Mouse (Mus musculus) liver, embryonic 12.5 days (tissue): ENCODE measurements around the gene Cpeb2. TPM values are rescaled to one million over a fixed set of nuclear protein-coding genes. Genes with fewer than 3 reads are reported as not detected.

Experiments used
- ATAC-seq: fragments of 200-750 bp; cut with Nextera tagmentation; 2 replicates; pipeline ENCODE4 v1.8.0; 2017; ENCODE audit warnings: moderate number of reproducible peaks, mild to moderate bottlenecking, moderate library complexity
- H3K27ac ChIP-seq: fragments of 300-500 bp; sonication (generic); 2 replicates; pipeline ENCODE4 v1.5.1; 2016; ENCODE audit warnings: mild to moderate bottlenecking
- H3K27me3 ChIP-seq: fragments of 300-500 bp; sonication (generic); replicated peaks from 2 replicates; pipeline ENCODE4 v1.6.1; 2016; ENCODE audit warnings: mild to moderate bottlenecking, moderate library complexity
- H3K36me3 ChIP-seq: fragments of 300-500 bp; sonication (generic); 2 replicates; pipeline ENCODE4 v1.6.1; 2016; ENCODE audit warnings: mild to moderate bottlenecking, moderate library complexity
- H3K4me1 ChIP-seq: fragments of 300-500 bp; sonication (generic); 2 replicates; pipeline ENCODE4 v1.6.1; 2016
- H3K4me2 ChIP-seq: fragments of 300-500 bp; sonication (generic); 2 replicates; pipeline ENCODE4 v1.6.1; 2016; ENCODE audit warnings: mild to moderate bottlenecking, moderate library complexity
- H3K4me3 ChIP-seq: fragments of 300-500 bp; sonication (generic); 2 replicates; pipeline ENCODE4 v1.5.1; 2016; ENCODE audit warnings: mild to moderate bottlenecking, moderate library complexity
- H3K9ac ChIP-seq: fragments of 300-500 bp; sonication (generic); 2 replicates; pipeline ENCODE4 v1.6.1; 2016; ENCODE audit warnings: mild to moderate bottlenecking, moderate library complexity
- H3K9me3 ChIP-seq: fragments of 300-500 bp; sonication (generic); replicated peaks from 2 replicates; pipeline ENCODE4 v1.6.1; 2016; ENCODE audit warnings: mild to moderate bottlenecking, moderate library complexity
- WGBS: fragments of 180-500 bp; shearing (Covaris S2); methylation state at CpG from one replicate; pipeline ENCODE4 v1.1.7; 2016; ENCODE audit not compliant: insufficient replicate concordance; 5-methylcytosine and 5-hydroxymethylcytosine counted together
- polyA plus RNA-seq: library from polyadenylated mRNA; unstranded; fragments of >200 nt; fragmentation: Nextera tagmentation; extraction: Ambion mirVana; gene quantifications from 2 replicates; pipeline ENCODE4 v1.2.1, GENCODE M21; 2016

Cpeb2 gene
- polyA plus RNA-seq, 1 experiment from 2014 or later = 0.91 TPM

GRCm38 (mm10) chr5:43227607-43228006 lies 5.4 kb upstream of the Cpeb2 start:
- Histone ChIP-seq H3K4me3 (no peak overlapping the region), H3K36me3 (no peaks in the 10 kb centered on the region), H3K9me3 (no peaks in the 10 kb centered on the region), H3K27ac (no peak overlapping the region), H3K4me2 (no peak overlapping the region), H3K27me3 (peaks cover 25% of the 10 kb centered on the region; the same call in 1 of the 2 replicates), H3K4me1 (peaks cover 8% of the 10 kb centered on the region; the same call in 1 of the 2 replicates), H3K9ac (no peak overlapping the region)
- ATAC-seq = no peak
- WGBS = 25% methylated on average over 5 of the region's 5 CpGs

DNA sequence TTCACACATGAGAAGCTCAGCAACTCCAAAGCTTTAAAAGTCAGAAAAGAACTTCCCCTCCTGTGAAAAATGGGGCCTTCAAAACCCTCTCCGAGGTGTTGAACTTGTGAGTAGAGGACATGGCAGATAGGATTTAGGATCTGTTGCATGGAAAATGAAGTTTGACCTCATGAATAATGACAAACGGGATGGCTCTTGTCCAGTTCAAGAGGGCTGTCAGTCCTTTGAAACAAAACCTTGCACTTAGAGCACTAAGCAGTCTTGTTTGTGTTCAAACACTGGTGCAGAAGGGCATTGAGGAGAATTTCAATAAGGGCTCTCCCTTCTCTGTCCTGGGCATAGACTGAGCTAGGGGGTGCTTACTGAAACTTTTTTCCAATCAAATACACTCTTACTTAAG lies 1.9 kb upstream of the Cpeb2 start:
- Histone ChIP-seq H3K27ac (no peak overlapping the region), H3K4me1 (peaks cover 22% of the 10 kb centered on the region), H3K9ac (no peak overlapping the region), H3K4me3 (no peak overlapping the region), H3K4me2 (no peak overlapping the region), H3K36me3 (no peaks in the 10 kb centered on the region), H3K27me3 (peaks cover 55% of the 10 kb centered on the region), H3K9me3 (no peaks in the 10 kb centered on the region)
- no peak for ATAC-seq
- 62% methylated on average over 2 of the region's 2 CpGs for WGBS

- Histone ChIP-seq H3K4me2 (peak overlapping the region; percentile 95), H3K9me3 (no peaks in the 10 kb centered on the region), H3K27me3 (peaks cover 56% of the 10 kb centered on the region), H3K27ac (0 out of 2 replicates have a peak overlapping the region, but pooled peaks have one; percentile 96), H3K9ac (peak overlapping the region; percentile 88), H3K36me3 (no peaks in the 10 kb centered on the region), H3K4me1 (peaks cover 23% of the 10 kb centered on the region), H3K4me3 (peak overlapping the region; percentile 79)
- WGBS = 3% methylated on average over 6 of the region's 6 CpGs
- ATAC-seq = no peak
Observed at GRCm38 (mm10) chr5:43232149-43232479, 856 bp upstream of the Cpeb2 start.

- Histone ChIP-seq H3K27me3 (peaks cover 56% of the 10 kb centered on the region), H3K4me1 (peaks cover 23% of the 10 kb centered on the region), H3K4me3 (peak overlapping the region; percentile 79), H3K9ac (peak overlapping the region; percentile 88), H3K36me3 (no peaks in the 10 kb centered on the region), H3K4me2 (peak overlapping the region; percentile 95), H3K9me3 (no peaks in the 10 kb centered on the region), H3K27ac (peak overlapping the region; percentile 96)
- WGBS = under 1% methylated on average over 77 of the region's 101 CpGs
- peak; percentile 69 for ATAC-seq
Observed at GRCm38 (mm10) chr5:43233316-43234181, 579 bp downstream of the Cpeb2 start.

DNA sequence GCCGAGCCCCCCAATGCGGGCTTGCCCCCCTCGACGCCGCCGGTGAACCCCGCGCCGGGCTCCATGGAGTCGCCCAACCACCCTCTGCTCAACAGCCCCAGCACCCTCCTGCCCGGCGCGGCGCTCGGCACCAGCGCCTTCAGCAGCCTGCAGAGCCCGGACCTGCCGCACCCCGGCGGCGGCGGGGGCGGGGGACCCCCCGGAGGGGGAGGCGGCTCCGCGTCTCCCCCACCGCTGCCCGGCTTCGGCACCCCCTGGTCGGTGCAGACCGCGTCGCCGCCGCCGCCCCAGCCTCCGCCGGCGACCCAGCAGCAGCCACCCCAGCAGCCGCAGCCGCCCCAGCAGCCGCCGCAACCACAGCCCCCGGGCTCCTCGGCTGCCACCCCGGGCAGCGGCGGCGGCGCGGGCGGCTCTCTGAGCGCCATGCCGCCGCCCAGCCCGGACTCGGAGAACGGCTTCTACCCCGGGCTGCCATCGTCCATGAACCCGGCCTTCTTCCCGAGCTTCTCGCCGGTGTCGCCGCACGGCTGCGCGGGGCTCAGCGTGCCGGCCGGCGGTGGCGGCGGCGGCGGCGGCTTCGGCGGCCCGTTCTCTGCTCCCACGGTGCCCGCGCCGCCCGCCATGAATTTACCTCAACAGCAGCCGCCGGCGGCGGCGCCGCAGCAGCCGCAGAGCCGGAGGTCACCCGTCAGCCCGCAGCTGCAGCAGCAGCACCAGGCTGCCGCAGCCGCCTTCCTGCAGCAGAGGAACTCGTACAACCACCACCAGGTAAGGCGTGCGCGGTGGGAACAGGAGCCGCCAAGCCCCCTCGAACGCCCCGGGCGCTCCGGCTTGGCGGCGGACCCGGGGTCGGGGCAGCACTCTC lies 1.6 kb downstream of the Cpeb2 start:
- peak overlapping the region; percentile 95 for H3K4me2 ChIP-seq
- peak overlapping the region; percentile 79 for H3K4me3 ChIP-seq
- peaks cover 50% of the 10 kb centered on the region for H3K27me3 ChIP-seq
- H3K36me3 ChIP-seq = no peaks in the 10 kb centered on the region
- ATAC-seq = peak; percentile 12; the same call in 1 of the 2 replicates
- H3K9me3 ChIP-seq = no peaks in the 10 kb centered on the region
- peak overlapping the region; percentile 88 for H3K9ac ChIP-seq
- H3K27ac ChIP-seq = peak overlapping the region; percentile 96
- H3K4me1 ChIP-seq = peaks cover 31% of the 10 kb centered on the region
- WGBS = under 1% methylated on average over 73 of the region's 113 CpGs

GRCm38 (mm10) chr5:43235186-43235785 lies 2.3 kb downstream of the Cpeb2 start:
- ATAC-seq = no peak
- Histone ChIP-seq H3K27ac (peak overlapping the region; percentile 96; the same call in 1 of the 2 replicates), H3K4me2 (peak overlapping the region; percentile 95), H3K36me3 (no peaks in the 10 kb centered on the region), H3K27me3 (peaks cover 45% of the 10 kb centered on the region), H3K4me3 (peak overlapping the region; percentile 79), H3K9me3 (no peaks in the 10 kb centered on the region), H3K4me1 (peaks cover 32% of the 10 kb centered on the region), H3K9ac (peak overlapping the region; percentile 88)
- 4% methylated on average over 27 of the region's 27 CpGs for WGBS

DNA sequence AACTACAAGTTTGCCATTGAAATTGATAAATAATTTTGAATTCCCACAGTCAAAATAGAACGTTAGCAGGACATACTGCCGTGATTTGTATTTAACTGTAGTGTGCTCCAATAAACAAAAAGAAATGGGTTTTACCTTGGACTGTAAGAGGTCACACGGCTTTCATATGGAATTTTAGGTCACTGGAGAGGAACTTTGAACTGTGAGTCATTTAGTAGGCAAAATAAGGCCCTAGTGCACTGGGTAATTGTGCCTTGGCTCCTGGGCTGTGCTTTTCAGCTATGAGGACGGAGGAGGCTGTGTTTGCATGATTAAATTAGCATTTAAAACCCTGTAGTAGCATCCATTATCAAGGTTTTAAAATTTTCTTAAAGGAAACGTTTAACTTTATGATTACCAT lies 3.0 kb downstream of the Cpeb2 start:
- Histone ChIP-seq H3K27ac (no peak overlapping the region), H3K9ac (no peak overlapping the region), H3K4me1 (peaks cover 32% of the 10 kb centered on the region), H3K9me3 (no peaks in the 10 kb centered on the region), H3K27me3 (peaks cover 43% of the 10 kb centered on the region), H3K4me3 (peak overlapping the region; percentile 79), H3K4me2 (peak overlapping the region; percentile 95), H3K36me3 (no peaks in the 10 kb centered on the region)
- 37% methylated on average over 5 of the region's 5 CpGs for WGBS
- ATAC-seq = no peak

DNA sequence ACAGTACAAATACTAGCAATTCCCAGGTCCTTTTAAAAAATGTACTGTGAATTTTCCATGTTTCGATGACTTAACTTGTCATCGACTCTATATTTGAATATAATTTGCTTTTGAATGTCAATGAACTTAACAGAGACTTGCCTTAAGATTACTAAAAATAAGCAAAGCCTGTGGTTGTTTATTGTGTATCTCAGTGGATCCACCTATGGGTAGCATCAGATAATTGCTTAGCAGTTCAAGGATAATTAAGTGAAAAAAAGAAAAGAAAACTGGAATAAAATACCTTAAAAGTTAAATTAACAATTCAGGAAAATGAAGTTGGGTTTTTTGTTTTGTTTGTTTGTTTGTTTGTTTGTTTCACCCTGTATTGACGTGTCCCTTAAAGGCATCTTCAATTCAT lies 3.5 kb downstream of the Cpeb2 start:
- Histone ChIP-seq H3K4me2 (no peak overlapping the region), H3K9ac (no peak overlapping the region), H3K36me3 (no peaks in the 10 kb centered on the region), H3K27me3 (peaks cover 39% of the 10 kb centered on the region), H3K4me3 (no peak overlapping the region), H3K4me1 (peaks cover 32% of the 10 kb centered on the region), H3K9me3 (no peaks in the 10 kb centered on the region), H3K27ac (no peak overlapping the region)
- 65% methylated on average over 3 of the region's 3 CpGs for WGBS
- no peak for ATAC-seq

- no peak overlapping the region for H3K9ac ChIP-seq
- no peak overlapping the region for H3K4me3 ChIP-seq
- peaks cover 34% of the 10 kb centered on the region for H3K27me3 ChIP-seq
- no peaks in the 10 kb centered on the region for H3K9me3 ChIP-seq
- H3K27ac ChIP-seq = no peak overlapping the region
- no peak overlapping the region for H3K4me2 ChIP-seq
- peaks cover 28% of the 10 kb centered on the region for H3K4me1 ChIP-seq
- 73% methylated on average over 12 of the region's 12 CpGs for WGBS
- no peak for ATAC-seq
- H3K36me3 ChIP-seq = no peaks in the 10 kb centered on the region
Observed at GRCm38 (mm10) chr5:43237238-43237637, 4.3 kb downstream of the Cpeb2 start.

DNA sequence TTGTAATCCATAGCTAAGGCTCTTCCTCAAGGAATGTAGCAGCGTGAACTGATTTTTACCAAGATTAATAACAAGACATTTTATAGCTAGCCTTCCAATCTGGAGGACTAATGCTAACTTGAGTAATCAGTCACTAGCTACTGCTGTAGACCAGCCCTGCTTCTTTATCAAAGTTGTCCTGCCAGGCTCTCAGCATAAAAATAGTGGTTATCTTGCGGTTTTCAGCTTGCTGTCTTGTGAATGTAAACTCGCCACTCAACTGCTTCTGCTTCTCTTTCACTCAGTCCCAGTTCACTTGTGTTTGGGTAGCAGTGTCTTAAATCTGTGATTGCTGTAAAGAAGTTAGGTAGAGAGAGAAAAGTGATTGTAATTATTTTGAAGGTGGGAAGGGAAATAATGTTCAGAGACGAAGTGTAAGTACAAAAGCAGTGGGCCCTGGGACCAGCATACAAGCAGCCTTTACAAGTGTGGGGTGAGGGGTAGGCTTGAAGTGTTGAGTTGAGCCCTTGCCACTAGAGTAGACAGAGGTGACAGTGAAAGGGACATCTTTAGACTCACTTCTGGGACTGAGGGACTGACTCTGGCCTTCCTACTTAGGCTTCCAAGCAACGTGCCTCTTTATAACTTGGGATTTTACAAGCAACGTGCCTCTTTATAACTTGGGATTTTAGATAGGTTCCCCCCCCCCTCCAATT lies 6.3 kb downstream of the Cpeb2 start:
- peak overlapping the region; percentile 27; the same call in 1 of the 2 replicates for H3K9ac ChIP-seq
- H3K9me3 ChIP-seq = no peaks in the 10 kb centered on the region
- no peak overlapping the region for H3K27ac ChIP-seq
- no peak for ATAC-seq
- no peaks in the 10 kb centered on the region for H3K36me3 ChIP-seq
- no peak overlapping the region for H3K4me2 ChIP-seq
- 46% methylated on average over 6 of the region's 6 CpGs for WGBS
- peaks cover 17% of the 10 kb centered on the region for H3K27me3 ChIP-seq
- no peak overlapping the region for H3K4me3 ChIP-seq
- H3K4me1 ChIP-seq = peaks cover 23% of the 10 kb centered on the region

- H3K9me3 ChIP-seq = no peaks in the 10 kb centered on the region
- no peak overlapping the region for H3K4me3 ChIP-seq
- no peak overlapping the region for H3K4me2 ChIP-seq
- peaks cover 4% of the 10 kb centered on the region for H3K27me3 ChIP-seq
- no peak overlapping the region for H3K27ac ChIP-seq
- H3K9ac ChIP-seq = no peak overlapping the region
- ATAC-seq = no peak
- H3K4me1 ChIP-seq = peaks cover 14% of the 10 kb centered on the region
- peaks cover 4% of the 10 kb centered on the region; the same call in 1 of the 2 replicates for H3K36me3 ChIP-seq
Observed at GRCm38 (mm10) chr5:43240729-43241128, 7.8 kb downstream of the Cpeb2 start.
